Mouse (Mus musculus) thymus, adult 18-20 months (tissue): ENCODE data around the gene Bcl11a.

Experiments used
- DNase-seq, 2 experiments: peaks; one replicate each; pipeline ENCODE4 v3.0.0; 2022; ENCODE audit warnings: mixed read lengths in 2 of 2

The Bcl11a gene

DNA sequence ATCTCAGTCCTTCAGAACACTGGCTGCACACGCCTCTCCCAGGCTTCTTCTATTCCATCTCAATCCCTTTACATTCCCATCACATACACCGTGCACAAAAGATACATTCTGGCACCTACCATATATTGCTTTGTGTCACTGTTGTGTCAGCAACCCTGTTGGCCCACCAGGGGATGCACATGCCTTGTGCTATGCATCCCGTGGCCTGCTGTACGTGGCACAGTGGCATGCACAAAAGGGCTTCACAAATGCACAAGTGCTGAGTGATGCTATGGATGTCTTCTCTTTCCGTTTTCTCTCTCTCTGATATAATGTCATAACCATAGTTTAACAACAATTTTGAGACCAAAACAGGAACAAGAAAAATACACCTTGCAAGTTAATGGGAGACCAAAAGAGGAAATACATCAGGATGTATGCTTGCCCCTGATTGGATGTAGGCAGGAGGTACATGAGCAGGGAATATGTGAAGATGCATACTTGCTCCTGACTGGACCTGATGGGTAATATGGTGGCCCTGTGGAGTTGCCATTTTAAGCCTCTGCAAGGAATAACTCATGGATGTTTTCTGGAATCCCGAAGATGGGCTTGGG lies 140.0 kb downstream of the Bcl11a start:
- DNase-seq, result no peak

DNA sequence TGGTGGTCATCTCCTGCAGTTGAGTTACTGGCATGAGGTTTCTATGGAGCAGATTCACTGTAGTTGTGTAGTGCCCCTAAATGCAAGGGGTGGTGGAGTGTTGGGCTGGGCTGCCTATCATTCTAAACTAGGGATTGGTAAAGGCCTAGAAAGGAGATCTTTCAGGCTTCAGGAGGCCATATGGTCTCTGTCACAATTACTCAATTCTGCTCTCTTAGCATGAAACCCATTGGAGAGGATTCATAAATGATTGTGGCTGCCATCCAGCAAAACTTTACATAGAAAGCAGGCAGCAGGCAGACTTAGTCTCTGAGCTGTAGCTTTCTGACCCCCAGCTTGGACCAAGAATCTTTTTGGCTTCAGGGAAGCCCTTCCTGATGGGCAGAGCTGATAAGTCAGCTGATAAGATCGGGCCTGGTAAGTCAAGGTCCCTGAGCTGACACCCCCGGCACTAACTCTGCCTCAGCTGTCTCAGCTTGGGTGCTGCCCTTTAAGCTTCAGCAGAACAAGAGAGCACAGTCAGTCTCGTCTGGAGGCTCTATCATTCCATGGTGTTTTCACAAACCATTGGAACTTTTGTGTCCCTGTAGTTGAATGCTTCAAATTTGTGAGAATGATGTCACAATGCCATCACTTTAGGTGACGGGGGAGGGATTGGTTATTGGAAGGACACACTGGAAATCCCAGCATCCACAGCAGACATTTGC lies 143.9 kb downstream of the Bcl11a start:
- no peak for DNase-seq
